Mouse (Mus musculus): ENCODE results near the gene Fam50b.

- no peak for TF ChIP-seq CTCF (IDR thresholded peaks at IDR 0.05; ENCODE audit: low read depth, low read length)
- no peak for TF ChIP-seq POLR2A (IDR thresholded peaks at IDR 0.05; ENCODE audit: borderline replicate concordance, low read depth, low read length)
Observed at GRCm38 (mm10) chr13:34737968-34738698, 3.5 kb downstream of the Fam50b start.
